Mouse (Mus musculus) midbrain, embryonic 12.5 days (tissue): ENCODE measurements at regions not wholly inside any gene's neighbourhood (a gene's known extent, or its start where the extent isn't known, plus 50 kb on each side); places are given as distances from the start of the nearest gene placed in this dataset.

Experiments used
- ATAC-seq: fragments of 200-750 bp; cut with Nextera tagmentation; 2 replicates; pipeline ENCODE4 v1.8.0; 2017; ENCODE audit warnings: low read depth, moderate TSS enrichment, moderate library complexity; ENCODE audit not compliant: low FRiP score
- H3K27ac ChIP-seq: fragments of 300-500 bp; sonication (generic); replicated peaks from 2 replicates; pipeline ENCODE4 v1.5.1; 2016; ENCODE audit warnings: mild to moderate bottlenecking
- H3K27me3 ChIP-seq: fragments of 300-500 bp; sonication (generic); 2 replicates; pipeline ENCODE4 v1.6.1; 2016; ENCODE audit warnings: mild to moderate bottlenecking
- H3K36me3 ChIP-seq: fragments of 300-500 bp; sonication (generic); 2 replicates; pipeline ENCODE4 v1.6.1; 2016
- H3K4me1 ChIP-seq: fragments of 300-500 bp; sonication (generic); 2 replicates; pipeline ENCODE4 v1.6.1; 2016
- H3K4me2 ChIP-seq: fragments of 300-500 bp; sonication (generic); replicated peaks from 2 replicates; pipeline ENCODE4 v1.6.1; 2016; ENCODE audit warnings: mild to moderate bottlenecking, moderate library complexity
- H3K4me3 ChIP-seq: fragments of 300-500 bp; sonication (generic); 2 replicates; pipeline ENCODE4 v1.5.1; 2016; ENCODE audit warnings: mild to moderate bottlenecking
- H3K9ac ChIP-seq: fragments of 300-500 bp; sonication (generic); replicated peaks from 2 replicates; pipeline ENCODE4 v1.6.1; 2016; ENCODE audit warnings: mild to moderate bottlenecking, moderate library complexity
- H3K9me3 ChIP-seq: fragments of 300-500 bp; sonication (generic); 2 replicates; pipeline ENCODE4 v1.6.1; 2016; ENCODE audit warnings: mild to moderate bottlenecking
- WGBS: fragments of 180-500 bp; shearing (Covaris S2); methylation state at CpG from one replicate; pipeline ENCODE4 v1.1.7; 2016; 5-methylcytosine and 5-hydroxymethylcytosine counted together

GRCm38 (mm10) chr1:50704639-50705038 is 195.8 kb upstream of the Tmeff2 start:
- 87% methylated on average over 2 of the region's 2 CpGs for WGBS
- Histone ChIP-seq H3K9ac (no peak overlapping the region), H3K4me2 (no peak overlapping the region), H3K27ac (no peak overlapping the region), H3K27me3 (no peaks in the 10 kb centered on the region), H3K9me3 (no peaks in the 10 kb centered on the region), H3K4me3 (no peak overlapping the region), H3K36me3 (no peaks in the 10 kb centered on the region), H3K4me1 (no peaks in the 10 kb centered on the region)
- no peak for ATAC-seq

DNA sequence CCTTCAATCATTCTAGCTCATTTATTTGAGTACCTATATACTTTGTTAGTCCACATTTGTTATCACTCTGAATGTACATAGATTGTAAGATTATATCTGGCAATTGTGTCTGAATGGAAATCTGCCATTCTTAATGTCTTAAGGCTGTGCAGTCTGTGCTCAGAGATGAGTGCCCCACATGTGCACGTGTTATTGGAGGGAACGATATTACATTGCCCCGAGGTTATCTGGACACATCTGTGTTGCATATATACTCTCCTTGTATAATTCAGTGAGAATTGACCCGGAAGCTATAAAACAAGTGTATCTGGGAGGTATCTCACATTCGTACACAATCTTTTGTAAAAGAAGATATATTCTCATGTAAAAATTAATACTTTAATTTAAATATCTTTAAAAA is 155.4 kb upstream of the Tmeff2 start:
- no peaks in the 10 kb centered on the region for H3K4me1 ChIP-seq
- no peaks in the 10 kb centered on the region for H3K27me3 ChIP-seq
- ATAC-seq, result no peak
- H3K4me3 ChIP-seq, result no peak overlapping the region
- no peaks in the 10 kb centered on the region for H3K36me3 ChIP-seq
- H3K9me3 ChIP-seq, result no peaks in the 10 kb centered on the region
- H3K9ac ChIP-seq, result no peak overlapping the region
- H3K27ac ChIP-seq, result no peak overlapping the region
- H3K4me2 ChIP-seq, result no peak overlapping the region
- WGBS, result 75% methylated on average over 5 of the region's 5 CpGs

- no peak overlapping the region for H3K4me3 ChIP-seq
- H3K36me3 ChIP-seq, result no peaks in the 10 kb centered on the region
- H3K9me3 ChIP-seq, result no peaks in the 10 kb centered on the region
- H3K4me2 ChIP-seq, result no peak overlapping the region
- H3K27ac ChIP-seq, result no peak overlapping the region
- no peak for ATAC-seq
- no peak overlapping the region for H3K9ac ChIP-seq
- no peaks in the 10 kb centered on the region for H3K27me3 ChIP-seq
- H3K4me1 ChIP-seq, result no peaks in the 10 kb centered on the region
These were observed 130.2 kb upstream of the Tmeff2 start for GRCm38 (mm10) chr1:50770211-50770610.

GRCm38 (mm10) chr1:50795264-50795663 is 105.2 kb upstream of the Tmeff2 start:
- no peaks in the 10 kb centered on the region for H3K9me3 ChIP-seq
- H3K36me3 ChIP-seq, result no peaks in the 10 kb centered on the region
- H3K9ac ChIP-seq, result no peak overlapping the region
- no peak overlapping the region for H3K4me2 ChIP-seq
- H3K27ac ChIP-seq, result no peak overlapping the region
- H3K4me1 ChIP-seq, result no peaks in the 10 kb centered on the region
- no peaks in the 10 kb centered on the region for H3K27me3 ChIP-seq
- WGBS, result 67% methylated on average over 3 of the region's 3 CpGs
- ATAC-seq, result no peak
- H3K4me3 ChIP-seq, result no peak overlapping the region

DNA sequence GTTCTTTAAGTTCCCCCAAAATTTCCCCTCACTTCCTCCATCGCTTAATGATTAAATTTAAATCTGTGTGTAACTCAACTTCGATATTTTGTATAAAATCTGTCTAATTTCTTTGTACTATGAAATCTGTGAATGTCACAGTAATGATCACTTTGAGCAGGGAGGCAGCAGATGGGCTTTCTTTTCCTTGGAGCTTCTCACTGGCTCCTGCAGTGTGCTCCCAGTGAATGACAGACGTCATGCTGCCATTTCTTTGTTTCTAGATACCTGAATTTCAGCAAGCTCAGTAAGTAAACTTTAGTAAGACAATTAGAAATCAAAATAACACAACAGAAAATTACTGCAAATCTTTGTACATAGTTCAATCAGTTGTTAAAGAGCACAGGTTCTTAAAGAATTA is 102.3 kb upstream of the Tmeff2 start:
- Histone ChIP-seq H3K4me3 (no peak overlapping the region), H3K4me1 (no peaks in the 10 kb centered on the region), H3K27ac (no peak overlapping the region), H3K9me3 (no peaks in the 10 kb centered on the region), H3K36me3 (no peaks in the 10 kb centered on the region), H3K27me3 (no peaks in the 10 kb centered on the region), H3K4me2 (no peak overlapping the region), H3K9ac (no peak overlapping the region)
- 46% methylated on average over 3 of the region's 3 CpGs for WGBS
- ATAC-seq, result no peak

DNA sequence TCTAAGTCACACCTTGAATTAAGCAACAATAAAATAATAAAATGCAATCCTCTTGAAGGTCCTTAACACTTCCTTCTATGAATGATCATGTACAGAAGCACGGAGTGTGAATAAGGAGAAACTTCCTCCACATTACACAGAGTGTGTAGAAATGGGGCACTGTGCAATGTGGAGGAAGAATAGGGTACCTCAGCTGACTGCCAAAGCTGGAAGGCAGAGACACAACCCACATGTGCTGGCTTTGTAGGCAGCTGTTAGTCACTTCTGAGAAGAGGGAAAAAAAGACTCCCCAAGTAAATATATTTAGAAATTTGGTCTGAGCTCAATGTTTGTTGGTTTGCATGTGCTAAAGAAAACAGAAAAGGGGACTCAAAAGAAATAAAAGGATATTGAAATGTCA is 94.1 kb upstream of the Tmeff2 start:
- Histone ChIP-seq H3K9ac (no peak overlapping the region), H3K36me3 (no peaks in the 10 kb centered on the region), H3K4me2 (no peak overlapping the region), H3K27me3 (no peaks in the 10 kb centered on the region), H3K4me3 (no peak overlapping the region), H3K27ac (no peak overlapping the region), H3K4me1 (no peaks in the 10 kb centered on the region), H3K9me3 (no peaks in the 10 kb centered on the region)
- WGBS, result 74% methylated on average over 1 of the region's 1 CpGs
- no peak for ATAC-seq

GRCm38 (mm10) chr1:50806821-50807220 is 93.6 kb upstream of the Tmeff2 start:
- 71% methylated on average over 1 of the region's 1 CpGs for WGBS
- Histone ChIP-seq H3K9me3 (no peaks in the 10 kb centered on the region), H3K4me3 (no peak overlapping the region), H3K4me1 (no peaks in the 10 kb centered on the region), H3K27ac (no peak overlapping the region), H3K36me3 (no peaks in the 10 kb centered on the region), H3K27me3 (no peaks in the 10 kb centered on the region), H3K4me2 (no peak overlapping the region), H3K9ac (no peak overlapping the region)
- ATAC-seq, result no peak

DNA sequence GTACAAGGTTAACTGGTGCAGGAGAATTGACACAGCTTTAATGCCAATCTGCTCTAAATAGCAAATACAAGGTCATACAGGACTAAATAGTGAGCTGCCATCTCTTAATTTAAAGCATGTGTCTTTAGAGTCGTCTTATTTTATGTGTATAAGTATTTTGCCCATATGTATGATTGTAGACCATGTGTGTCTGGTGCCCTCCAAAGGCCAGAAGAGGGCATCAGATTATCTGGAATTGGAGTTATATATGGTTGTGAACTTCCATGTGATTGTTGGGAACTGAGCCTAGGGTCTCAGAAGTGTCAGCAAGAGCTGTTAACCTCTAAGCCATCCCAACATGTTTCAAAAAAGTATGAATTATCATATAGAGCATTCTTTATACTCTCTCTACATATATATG is 68.8 kb upstream of the Tmeff2 start:
- 76% methylated on average over 1 of the region's 1 CpGs for WGBS
- no peaks in the 10 kb centered on the region for H3K36me3 ChIP-seq
- no peak for ATAC-seq
- no peaks in the 10 kb centered on the region for H3K9me3 ChIP-seq
- no peaks in the 10 kb centered on the region for H3K27me3 ChIP-seq
- no peak overlapping the region for H3K9ac ChIP-seq
- H3K4me2 ChIP-seq, result no peak overlapping the region
- H3K4me1 ChIP-seq, result no peaks in the 10 kb centered on the region
- H3K27ac ChIP-seq, result no peak overlapping the region
- no peak overlapping the region for H3K4me3 ChIP-seq

- 89% methylated on average over 6 of the region's 6 CpGs for WGBS
- Histone ChIP-seq H3K4me1 (no peaks in the 10 kb centered on the region), H3K4me3 (no peak overlapping the region), H3K9ac (no peak overlapping the region), H3K27me3 (no peaks in the 10 kb centered on the region), H3K27ac (no peak overlapping the region), H3K36me3 (no peaks in the 10 kb centered on the region), H3K9me3 (no peaks in the 10 kb centered on the region), H3K4me2 (no peak overlapping the region)
- ATAC-seq, result no peak
These were observed 64.3 kb upstream of the Tmeff2 start for GRCm38 (mm10) chr1:50836123-50836522.

GRCm38 (mm10) chr1:50847156-50847555 is 53.3 kb upstream of the Tmeff2 start:
- Histone ChIP-seq H3K4me3 (no peak overlapping the region), H3K27me3 (no peaks in the 10 kb centered on the region), H3K27ac (no peak overlapping the region), H3K9me3 (no peaks in the 10 kb centered on the region), H3K36me3 (no peaks in the 10 kb centered on the region), H3K9ac (no peak overlapping the region), H3K4me2 (no peak overlapping the region), H3K4me1 (no peaks in the 10 kb centered on the region)
- 83% methylated on average over 1 of the region's 1 CpGs for WGBS
- ATAC-seq, result no peak
